Mouse (Mus musculus) midbrain, embryonic 14.5 days (tissue): ENCODE results near the gene Gpr83. TPM values are rescaled to one million over a fixed set of nuclear protein-coding genes. Genes with fewer than 3 reads are reported as not detected.

Experiments used
- ATAC-seq: fragments of 200-750 bp; cut with Nextera tagmentation; 2 replicates; pipeline ENCODE4 v1.8.0; 2017; ENCODE audit warnings: moderate number of reproducible peaks, moderate library complexity; ENCODE audit not compliant: low FRiP score, low TSS enrichment
- DNase-seq: peaks from one replicate; pipeline ENCODE4 v3.0.0-alpha.2; 2015
- H3K27ac ChIP-seq: fragments of 300-500 bp; sonication (generic); replicated peaks from 2 replicates; pipeline ENCODE4 v1.5.1; 2014; ENCODE audit warnings: mild to moderate bottlenecking, low read depth, low read length, moderate library complexity
- H3K27me3 ChIP-seq: fragments of 300-500 bp; sonication (generic); 2 replicates; pipeline ENCODE4 v1.6.1; 2014; ENCODE audit warnings: low read length, control low read depth, mixed read lengths; ENCODE audit not compliant: control insufficient read depth, insufficient read depth
- H3K36me3 ChIP-seq: fragments of 300-500 bp; sonication (generic); 2 replicates; pipeline ENCODE4 v1.6.1; 2014; ENCODE audit warnings: low read length, control low read depth; ENCODE audit not compliant: control insufficient read depth, insufficient read depth
- H3K4me1 ChIP-seq: fragments of 300-500 bp; sonication (generic); 2 replicates; pipeline ENCODE4 v1.6.1; 2014; ENCODE audit warnings: mild to moderate bottlenecking, antibody characterized with exemption, low read length, control low read depth; ENCODE audit not compliant: control insufficient read depth, insufficient read depth
- H3K4me2 ChIP-seq: fragments of 300-500 bp; sonication (generic); 2 replicates; pipeline ENCODE4 v1.6.1; 2014; ENCODE audit warnings: mild to moderate bottlenecking, low read length, moderate library complexity
- H3K4me3 ChIP-seq: fragments of 300-500 bp; sonication (generic); replicated peaks from 2 replicates; pipeline ENCODE4 v1.5.1; 2014; ENCODE audit warnings: low read depth, low read length
- H3K9ac ChIP-seq: fragments of 300-500 bp; sonication (generic); replicated peaks from 2 replicates; pipeline ENCODE4 v1.6.1; 2014; ENCODE audit warnings: mild to moderate bottlenecking, low read length, moderate library complexity
- H3K9me3 ChIP-seq: fragments of 300-500 bp; sonication (generic); 2 replicates; pipeline ENCODE4 v1.6.1; 2016; ENCODE audit warnings: low read length, control low read depth, mixed read lengths; ENCODE audit not compliant: control insufficient read depth
- WGBS: fragments of 180-500 bp; shearing (Covaris S2); extraction: QIAGEN DNeasy Blood & Tissue Kit; methylation state at CpG from one replicate; pipeline ENCODE4 v1.1.7; 2014; 5-methylcytosine and 5-hydroxymethylcytosine counted together
- polyA plus RNA-seq: library from polyadenylated mRNA; unstranded; fragments of >200 nt; fragmentation: Nextera tagmentation; extraction: Ambion mirVana; gene quantifications from 2 replicates; pipeline ENCODE4 v1.2.1, GENCODE M21; 2014

The Gpr83 gene
- polyA plus RNA-seq, 1 experiment from 2014 or later: 3.5 TPM

DNA sequence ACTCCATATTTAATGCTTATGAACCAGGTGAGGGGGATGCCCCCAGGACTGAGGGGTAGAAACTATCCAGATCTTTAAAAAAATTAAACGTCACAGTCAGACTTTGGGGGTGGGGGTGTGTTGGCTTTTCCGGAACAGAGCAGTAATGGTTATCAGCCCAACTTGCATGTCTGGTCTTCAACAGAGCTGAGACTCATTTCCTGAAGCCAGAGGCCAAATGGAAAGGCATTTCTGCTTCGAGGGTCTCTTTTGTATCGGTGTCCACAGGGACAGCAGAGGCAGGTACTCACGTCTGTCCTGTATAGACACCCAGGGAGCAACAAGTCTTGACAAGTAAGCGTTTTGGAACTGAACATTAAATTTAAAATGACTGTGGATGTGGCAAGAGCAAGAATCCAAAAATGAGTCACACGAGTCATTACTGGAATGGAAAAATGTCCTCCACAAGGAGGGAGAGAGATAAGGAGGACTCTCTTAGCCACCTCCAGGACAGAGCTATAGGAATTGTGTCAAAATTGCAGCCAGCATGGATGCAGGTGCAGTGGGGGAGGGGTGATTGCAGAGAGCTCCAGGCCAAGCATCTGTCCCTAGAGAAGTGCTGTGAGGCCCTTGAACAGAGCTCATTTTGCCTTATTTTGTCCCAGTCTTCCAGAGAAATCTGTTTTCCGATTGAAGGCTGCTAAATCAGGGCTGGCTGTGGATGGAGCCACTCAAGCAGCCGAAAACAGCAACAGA lies 44.9 kb downstream of the Gpr83 start:
- Histone ChIP-seq H3K27me3 (no peaks in the 10 kb centered on the region), H3K4me3 (no peak overlapping the region), H3K9me3 (no peaks in the 10 kb centered on the region), H3K4me2 (no peak overlapping the region), H3K9ac (no peak overlapping the region), H3K27ac (no peak overlapping the region), H3K4me1 (peaks cover 7% of the 10 kb centered on the region; the same call in 1 of the 2 replicates), H3K36me3 (no peaks in the 10 kb centered on the region)
- 47% methylated on average over 9 of the region's 9 CpGs for WGBS
- no peak for ATAC-seq
- peak; percentile 51 for DNase-seq

DNA sequence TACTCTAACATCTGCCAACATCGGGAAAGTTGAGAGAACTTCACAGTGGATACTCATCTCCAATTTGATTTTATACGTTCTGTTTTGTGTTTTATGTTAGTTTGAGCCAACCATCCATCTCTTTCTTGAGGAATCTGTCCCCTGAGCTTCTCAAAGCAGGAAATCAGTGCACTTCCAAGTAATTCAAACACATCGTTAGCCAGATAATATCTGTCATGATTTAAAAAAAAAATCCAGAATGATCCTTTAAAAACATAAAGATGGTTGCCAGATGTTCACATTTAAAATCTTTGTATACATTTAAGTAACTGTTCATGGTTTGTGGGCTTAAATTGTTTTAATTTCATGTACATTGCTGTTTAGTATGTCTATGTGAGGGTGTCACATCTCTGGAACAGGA lies 45.9 kb downstream of the Gpr83 start:
- no peaks in the 10 kb centered on the region for H3K9me3 ChIP-seq
- no peak overlapping the region for H3K9ac ChIP-seq
- no peak overlapping the region for H3K27ac ChIP-seq
- no peak for DNase-seq
- no peaks in the 10 kb centered on the region for H3K36me3 ChIP-seq
- peaks cover 7% of the 10 kb centered on the region; the same call in 1 of the 2 replicates for H3K4me1 ChIP-seq
- H3K4me3 ChIP-seq: no peak overlapping the region
- WGBS: 80% methylated on average over 3 of the region's 3 CpGs
- no peaks in the 10 kb centered on the region for H3K27me3 ChIP-seq
- ATAC-seq: no peak
- no peak overlapping the region for H3K4me2 ChIP-seq

DNA sequence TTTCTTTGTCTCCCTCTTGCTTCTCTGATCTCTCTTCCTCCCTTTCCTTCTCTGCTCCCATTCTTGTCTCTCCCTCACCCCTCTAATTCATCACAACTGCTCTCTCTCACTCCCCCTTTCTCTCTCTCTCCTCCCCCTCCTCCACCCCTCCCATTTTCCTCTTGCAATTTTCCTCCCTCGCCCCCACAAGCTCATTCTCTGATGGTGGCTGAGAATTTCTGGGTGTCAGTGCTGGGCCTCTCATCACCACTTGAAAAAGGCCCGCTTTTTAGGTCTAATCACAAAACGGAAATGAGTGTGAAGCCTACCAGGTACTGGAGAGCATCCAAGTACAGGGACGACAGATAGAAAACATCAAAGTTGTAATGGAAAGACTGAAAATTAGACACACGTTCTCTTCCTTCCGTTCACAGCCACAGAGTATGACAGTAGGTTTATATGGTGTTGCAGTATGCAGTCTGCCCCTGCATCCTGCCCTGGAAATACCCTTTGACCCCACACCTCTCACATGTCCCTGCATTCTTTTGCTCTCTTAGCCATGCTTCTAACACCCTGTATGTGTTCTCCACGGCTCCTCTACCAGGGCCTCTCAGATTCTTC lies 47.9 kb downstream of the Gpr83 start:
- H3K36me3 ChIP-seq: no peaks in the 10 kb centered on the region
- no peak overlapping the region for H3K4me3 ChIP-seq
- 84% methylated on average over 7 of the region's 7 CpGs for WGBS
- no peak overlapping the region for H3K27ac ChIP-seq
- H3K9ac ChIP-seq: no peak overlapping the region
- ATAC-seq: no peak
- H3K9me3 ChIP-seq: no peaks in the 10 kb centered on the region
- H3K4me1 ChIP-seq: peaks cover 7% of the 10 kb centered on the region; the same call in 1 of the 2 replicates
- no peak for DNase-seq
- H3K4me2 ChIP-seq: no peak overlapping the region
- no peaks in the 10 kb centered on the region for H3K27me3 ChIP-seq

DNA sequence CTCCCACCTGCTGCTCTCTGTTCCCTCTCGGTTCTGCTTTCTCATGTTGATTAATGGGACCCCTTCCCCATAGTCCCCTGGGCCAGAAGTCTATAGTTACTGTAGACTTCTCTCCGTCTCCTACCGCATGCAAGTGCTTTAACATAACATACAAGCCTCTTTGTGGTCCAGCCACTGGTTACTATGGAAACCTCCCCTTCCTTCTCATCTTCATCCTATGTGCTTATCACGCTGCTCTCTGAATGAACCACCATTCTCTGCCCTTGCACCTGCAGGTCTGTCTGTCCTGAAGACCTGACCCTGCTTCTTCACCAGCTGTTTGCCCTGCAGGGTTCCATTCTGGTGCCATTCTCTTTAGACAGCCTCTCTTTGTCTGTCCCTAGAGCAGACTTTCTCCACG lies 50.0 kb downstream of the Gpr83 start:
- Histone ChIP-seq H3K4me2 (no peak overlapping the region), H3K4me3 (no peak overlapping the region), H3K27me3 (no peaks in the 10 kb centered on the region), H3K36me3 (no peaks in the 10 kb centered on the region), H3K9me3 (no peaks in the 10 kb centered on the region), H3K9ac (no peak overlapping the region), H3K4me1 (peaks cover 4% of the 10 kb centered on the region; the same call in 1 of the 2 replicates), H3K27ac (no peak overlapping the region)
- no peak; the same call in 1 of the 2 replicates for ATAC-seq
- 17% methylated on average over 5 of the region's 5 CpGs for WGBS
- DNase-seq: peak; percentile 49

DNA sequence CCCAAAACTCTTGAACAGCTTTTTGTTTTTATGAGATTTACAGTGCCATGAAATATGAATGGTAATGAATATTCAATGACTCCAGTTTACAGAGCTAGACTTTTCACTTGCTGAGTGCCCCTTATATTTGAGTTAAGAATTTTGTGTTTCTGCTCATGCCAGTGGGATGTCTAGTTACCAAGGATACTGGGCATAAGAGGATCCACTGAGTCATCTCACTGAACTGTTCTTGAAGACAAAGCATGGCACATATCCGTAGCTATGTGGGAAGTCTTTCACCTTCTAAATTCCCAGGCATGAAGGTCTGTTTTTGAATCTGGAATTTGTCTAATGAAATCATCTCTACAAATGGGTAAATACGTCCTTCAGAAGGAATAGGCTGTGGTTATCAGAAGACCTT lies 52.0 kb downstream of the Gpr83 start:
- no peaks in the 10 kb centered on the region for H3K36me3 ChIP-seq
- H3K27ac ChIP-seq: no peak overlapping the region
- H3K9ac ChIP-seq: no peak overlapping the region
- H3K9me3 ChIP-seq: no peaks in the 10 kb centered on the region
- ATAC-seq (no peak), DNase-seq (no peak)
- H3K4me1 ChIP-seq: no peaks in the 10 kb centered on the region
- H3K27me3 ChIP-seq: no peaks in the 10 kb centered on the region
- no peak overlapping the region for H3K4me3 ChIP-seq
- no peak overlapping the region for H3K4me2 ChIP-seq
- WGBS: 84% methylated on average over 2 of the region's 2 CpGs

DNA sequence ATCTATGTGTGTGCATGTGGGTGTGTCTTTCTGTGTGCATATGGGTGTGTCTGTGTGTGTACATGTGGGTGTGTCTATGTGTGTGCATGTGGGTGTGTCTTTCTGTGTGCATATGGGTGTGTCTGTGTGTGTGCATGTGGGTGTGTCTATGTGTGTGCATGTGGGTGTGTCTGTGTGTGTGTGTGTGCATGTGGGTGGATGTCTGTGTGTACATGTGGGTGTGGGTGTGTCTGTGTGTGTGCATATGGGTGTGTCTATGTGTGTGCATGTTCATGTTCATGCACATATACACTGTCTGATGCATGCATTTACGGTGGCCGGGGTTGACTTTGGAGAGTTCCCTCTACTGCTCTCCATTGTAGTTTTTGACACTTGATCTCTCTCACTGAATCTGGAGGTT lies 57.7 kb downstream of the Gpr83 start:
- Histone ChIP-seq H3K4me3 (no peak overlapping the region), H3K9me3 (no peaks in the 10 kb centered on the region), H3K36me3 (no peaks in the 10 kb centered on the region), H3K4me1 (no peaks in the 10 kb centered on the region), H3K4me2 (no peak overlapping the region), H3K27ac (no peak overlapping the region), H3K9ac (no peak overlapping the region), H3K27me3 (no peaks in the 10 kb centered on the region)
- 98% methylated on average over 2 of the region's 2 CpGs for WGBS
- DNase-seq (no peak), ATAC-seq (no peak)

DNA sequence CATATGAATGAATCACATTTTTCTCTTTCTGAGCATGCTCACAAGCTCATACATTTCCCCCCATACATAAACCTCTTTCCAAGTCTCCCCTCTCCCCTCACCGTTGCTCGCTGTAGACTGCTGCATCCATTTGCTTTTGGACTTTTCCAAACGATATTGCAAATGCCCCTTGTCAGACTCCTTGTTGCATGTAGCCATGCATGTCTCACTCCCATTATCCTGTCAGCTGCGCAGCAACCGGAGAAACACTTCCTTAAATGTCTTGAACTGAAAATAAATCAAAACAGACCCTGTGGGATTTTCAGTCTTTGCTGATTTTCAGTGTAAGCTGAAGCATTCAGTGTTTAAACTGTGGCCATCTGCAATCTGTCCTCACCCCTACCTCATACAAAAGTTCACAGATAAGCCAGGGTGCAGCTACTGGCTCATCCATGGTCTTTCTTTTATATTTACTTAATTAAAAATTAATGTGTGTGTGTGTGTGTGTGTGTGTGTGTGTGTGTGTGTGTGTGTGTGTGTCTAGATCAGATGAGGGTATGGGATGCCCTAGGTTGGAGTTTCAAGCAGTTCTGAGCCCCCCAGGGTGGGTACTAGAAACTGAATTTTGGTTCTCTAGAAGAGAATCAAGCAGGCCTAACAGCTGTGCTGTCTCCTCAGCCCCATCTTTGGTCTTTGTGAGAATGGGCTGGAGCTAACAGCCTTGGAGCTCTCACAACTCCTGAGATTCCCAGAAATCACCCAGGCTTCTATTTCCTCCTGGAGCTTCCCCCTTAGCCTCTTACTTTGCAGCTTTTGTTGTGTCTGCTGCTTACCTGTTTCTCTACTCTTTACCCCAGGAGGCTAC lies 59.0 kb downstream of the Gpr83 start:
- ATAC-seq: no peak

More for the DNA sequence above, 59.0 kb downstream of the Gpr83 start:
- H3K27ac ChIP-seq: no peak overlapping the region
- no peak overlapping the region for H3K4me2 ChIP-seq
- no peaks in the 10 kb centered on the region for H3K4me1 ChIP-seq
- DNase-seq: no peak
- no peak overlapping the region for H3K9ac ChIP-seq
- no peaks in the 10 kb centered on the region for H3K9me3 ChIP-seq
- WGBS: 70% methylated on average over 5 of the region's 5 CpGs
- H3K36me3 ChIP-seq: no peaks in the 10 kb centered on the region
- H3K27me3 ChIP-seq: no peaks in the 10 kb centered on the region
- H3K4me3 ChIP-seq: no peak overlapping the region
